ENCODE assay signal across 10 mouse cellular contexts in the genomic region with DNA sequence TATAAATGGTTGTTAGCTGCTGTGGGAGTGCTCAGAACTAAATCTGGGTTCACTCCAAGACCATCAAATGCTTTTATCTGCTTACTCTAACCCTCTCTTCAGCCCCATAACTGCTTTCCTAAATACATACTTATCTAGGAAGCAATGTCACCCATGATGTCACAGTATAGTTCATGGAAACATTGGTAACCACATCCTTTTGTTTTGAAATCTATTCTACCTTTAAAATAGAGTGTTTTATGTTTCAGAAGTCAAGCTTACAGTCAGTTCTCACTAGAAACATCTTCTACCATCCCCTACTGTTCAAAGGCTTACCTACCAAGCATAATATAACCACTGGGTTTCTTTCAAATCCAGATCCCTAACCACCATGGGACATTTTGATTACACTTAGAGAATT.
"Had no signal": no experiment of that assay in that cellular context is flagged by ENCODE, and none has a peak within 500 bp of the region (broad histone marks: within the 10 kb centered on the region; RNA-seq: fewer than 3 reads in every experiment).

No protein-coding gene starts in this region.

- DNase-seq: kidney, postnatal 10 days; kidney, postnatal 36 days; layer of hippocampus, postnatal 36 days; liver, embryonic 13.5 days; lung, adult 2 months; lung, postnatal 14 days; lung, postnatal 4 days; midbrain, embryonic 14.5 days; thymus, adult 18-20 months; thymus, postnatal 36 days had no signal
